Mouse (Mus musculus) liver, adult 2 months (tissue): Measurements from ENCODE around the gene Trim34a. TPM values are rescaled to one million over a fixed set of nuclear protein-coding genes. Genes with fewer than 3 reads are reported as not detected.
A peak's percentile ranks its signal among the peaks of the same experiment; 100 is the strongest.

Source experiments
- DNase-seq: peaks from one replicate; pipeline ENCODE4 v3.0.0-alpha.2; 2011; ENCODE audit warnings: low read depth, low spot score; ENCODE audit errors: extremely low read depth
- H3K27ac ChIP-seq: fragments of 200-500 bp; replicated peaks from 2 replicates; pipeline ENCODE4 v1.5.1; 2012; ENCODE audit warnings: low read depth, mild to moderate bottlenecking, control low read depth, inconsistent platforms, low read length; ENCODE audit not compliant: insufficient read depth
- H3K27me3 ChIP-seq: fragments of 200-500 bp; 2 replicates; pipeline ENCODE4 v1.6.1; 2012; ENCODE audit warnings: mild to moderate bottlenecking, moderate library complexity, low read length, inconsistent platforms; ENCODE audit not compliant: control insufficient read depth, insufficient read depth
- H3K36me3 ChIP-seq: fragments of 200-500 bp; 2 replicates; pipeline ENCODE4 v1.6.1; 2012; ENCODE audit warnings: low read length, inconsistent platforms; ENCODE audit not compliant: control insufficient read depth, insufficient read depth
- H3K4me1 ChIP-seq: fragments of 200-500 bp; 2 replicates; pipeline ENCODE4 v1.6.1; 2011; ENCODE audit warnings: low read length; ENCODE audit not compliant: control insufficient read depth, insufficient read depth
- H3K4me3 ChIP-seq: fragments of 200-500 bp; 2 replicates; pipeline ENCODE4 v1.5.1; 2011; ENCODE audit warnings: low read depth, mild to moderate bottlenecking, control low read depth, low read length, moderate library complexity; ENCODE audit not compliant: insufficient read depth
- H3K79me2 ChIP-seq: fragments of 200-500 bp; 2 replicates; pipeline ENCODE4 v1.6.1; 2012; ENCODE audit warnings: inconsistent platforms, mild to moderate bottlenecking, low read length, moderate library complexity; ENCODE audit not compliant: control insufficient read depth, insufficient read depth
- H3K9ac ChIP-seq: fragments of 200-500 bp; 2 replicates; pipeline ENCODE4 v1.6.1; 2012; ENCODE audit warnings: low read depth, mild to moderate bottlenecking, control low read depth, inconsistent platforms, low read length
- CTCF ChIP-seq: fragments of 200-500 bp; IDR thresholded peaks from 2 replicates; pipeline ENCODE4 v1.5.1; 2011; ENCODE audit warnings: low read depth, low read length, control low read depth
- POLR2A ChIP-seq: fragments of 200-500 bp; IDR thresholded peaks from 2 replicates; pipeline ENCODE4 v1.6.1; 2011; ENCODE audit warnings: low read length, control low read depth; ENCODE audit not compliant: insufficient read depth; ENCODE audit errors: extremely low read depth
- WGBS: fragments of 180-500 bp; shearing (Covaris S2); methylation state at CpG from one replicate; pipeline ENCODE4 v1.1.7; 2018; 5-methylcytosine and 5-hydroxymethylcytosine counted together
- polyA plus RNA-seq: library from polyadenylated mRNA; depleted of rRNA; stranded (reverse); fragments of >200 nt; gene quantifications from 2 replicates; pipeline ENCODE4 v1.2.3, GENCODE M21; 2012; rRNA removed
- total RNA-seq: library from RNA; depleted of rRNA; stranded (reverse); fragments of >200 nt; gene quantifications from 2 replicates; pipeline ENCODE4 v1.2.3, GENCODE M21; 2014; rRNA removed

Trim34a gene
- 8.6 and 11.9 TPM in 2 replicates for total RNA-seq
- polyA plus RNA-seq: 2.0 and 2.2 TPM in 2 replicates

DNA sequence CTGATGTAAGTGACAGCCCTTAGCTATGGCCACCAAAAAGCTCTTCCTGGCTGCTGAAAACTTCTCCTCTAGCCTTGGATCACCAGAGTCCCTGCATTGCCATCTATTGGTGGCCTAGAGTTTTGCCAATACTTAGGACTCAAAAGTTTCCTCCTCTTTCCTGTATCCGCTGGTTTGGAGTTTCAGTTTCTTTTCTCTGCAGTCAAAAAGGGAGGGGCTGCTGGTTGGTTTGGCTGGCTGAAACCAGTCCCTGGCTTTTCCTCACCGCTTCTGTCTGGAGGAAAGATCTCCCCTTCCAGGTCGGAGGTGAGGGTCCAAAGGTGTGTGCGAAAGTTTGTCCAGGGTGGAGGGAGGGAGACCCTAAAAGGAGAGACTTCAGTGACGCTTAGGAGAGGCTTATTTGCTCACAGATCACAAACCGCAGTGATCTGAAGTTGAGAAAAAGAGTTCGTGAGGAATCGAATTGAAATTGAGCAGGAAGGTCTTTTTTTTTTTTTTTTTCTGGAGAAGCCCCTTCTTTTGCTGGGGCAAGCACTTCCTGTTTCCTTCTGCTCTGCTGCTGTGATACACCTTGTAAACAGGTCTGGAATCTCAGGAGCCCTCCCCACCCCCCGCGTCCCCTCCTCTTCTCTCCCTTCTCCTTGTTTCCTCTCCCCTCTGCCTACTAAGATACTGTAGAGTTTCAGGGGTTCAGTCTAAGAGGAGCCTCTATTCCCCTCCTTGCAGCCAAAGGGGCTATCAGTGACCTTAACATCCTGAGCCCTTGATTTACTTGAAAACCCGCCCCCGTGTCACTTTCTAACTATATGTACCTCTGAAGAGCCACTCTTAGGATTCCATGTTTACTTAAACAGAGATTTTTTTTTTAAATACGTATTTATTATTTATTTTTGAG is at the start of gene Trim34a:
Gene Trim34a, plus strand, starts transcription at position 171 of the 895 bp plus-strand sequence.
- no peaks in the 10 kb centered on the region for H3K27me3 ChIP-seq

GRCm38 (mm10) chr7:104195885-104196284 is 48.4 kb upstream of the Trim34a start, which contains the start of gene Olfr649:
Gene Olfr649 (minus strand): TSS chr7:104195985.
- no peak for DNase-seq
- Histone ChIP-seq H3K4me3 (no peak within 1 kb of the TSS), H3K9ac (no peak within 1 kb of the TSS), H3K36me3 (no peaks in the 10 kb centered on the region), H3K4me1 (no peaks in the 10 kb centered on the region), H3K27ac (no peak within 1 kb of the TSS), H3K79me2 (no peaks in the 10 kb centered on the region), H3K27me3 (no peaks in the 10 kb centered on the region)
- TF ChIP-seq POLR2A (no peak), CTCF (no peak)
- WGBS: 77% methylated on average over 6 of the region's 6 CpGs

More for the DNA sequence above, at the start of gene Trim34a:
- H3K36me3 ChIP-seq: no peaks in the 10 kb centered on the region; the same call in 1 of the 2 replicates
- no peak for TF ChIP-seq POLR2A
- 0 out of 2 replicates have a peak, but pooled peaks have one; percentile 15 for TF ChIP-seq CTCF
- peak within 1 kb of the TSS; percentile 65 for H3K4me3 ChIP-seq
- peaks cover 2% of the 10 kb centered on the region for H3K4me1 ChIP-seq
- DNase-seq: peak; percentile 89
- peak within 1 kb of the TSS; percentile 79 for H3K9ac ChIP-seq
- WGBS: 2% methylated on average over 13 of the region's 13 CpGs
- H3K79me2 ChIP-seq: no peaks in the 10 kb centered on the region; the same call in 1 of the 2 replicates
- peak within 1 kb of the TSS; percentile 61 for H3K27ac ChIP-seq

GRCm38 (mm10) chr7:104199822-104200221 is 44.4 kb upstream of the Trim34a start:
- no peak overlapping the region for H3K27ac ChIP-seq
- H3K36me3 ChIP-seq: no peaks in the 10 kb centered on the region
- H3K4me3 ChIP-seq: no peak overlapping the region; the same call in 1 of the 2 replicates
- TF ChIP-seq CTCF (peak; percentile 100), POLR2A (no peak)
- DNase-seq: peak; percentile 61
- no peak overlapping the region for H3K9ac ChIP-seq
- WGBS: 2% methylated on average over 5 of the region's 5 CpGs
- H3K79me2 ChIP-seq: no peaks in the 10 kb centered on the region
- no peaks in the 10 kb centered on the region for H3K4me1 ChIP-seq
- no peaks in the 10 kb centered on the region for H3K27me3 ChIP-seq

DNA sequence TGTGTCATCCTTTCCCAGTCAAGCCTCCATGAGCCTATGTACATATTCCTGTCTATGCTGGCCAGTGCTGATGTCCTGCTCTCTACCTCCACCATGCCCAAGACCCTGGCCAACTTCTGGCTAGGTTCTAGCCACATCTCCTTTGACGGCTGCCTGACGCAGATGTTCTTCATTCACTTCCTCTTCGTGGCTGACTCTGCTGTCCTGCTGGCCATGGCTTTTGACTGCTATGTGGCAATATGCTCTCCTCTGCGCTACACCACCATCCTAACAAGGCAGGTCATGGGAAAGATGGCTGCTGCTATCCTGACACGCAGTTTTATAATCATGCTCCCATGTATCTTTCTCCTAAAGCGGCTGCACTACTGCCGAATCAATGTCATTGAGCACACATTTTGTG is 38.1 kb upstream of the Trim34a start:
- Histone ChIP-seq H3K4me1 (no peaks in the 10 kb centered on the region), H3K27me3 (no peaks in the 10 kb centered on the region), H3K9ac (no peak overlapping the region), H3K27ac (no peak overlapping the region), H3K36me3 (no peaks in the 10 kb centered on the region), H3K79me2 (no peaks in the 10 kb centered on the region), H3K4me3 (no peak overlapping the region)
- WGBS: 91% methylated on average over 7 of the region's 7 CpGs
- TF ChIP-seq CTCF: no peak
- no peak for TF ChIP-seq POLR2A
- no peak for DNase-seq

DNA sequence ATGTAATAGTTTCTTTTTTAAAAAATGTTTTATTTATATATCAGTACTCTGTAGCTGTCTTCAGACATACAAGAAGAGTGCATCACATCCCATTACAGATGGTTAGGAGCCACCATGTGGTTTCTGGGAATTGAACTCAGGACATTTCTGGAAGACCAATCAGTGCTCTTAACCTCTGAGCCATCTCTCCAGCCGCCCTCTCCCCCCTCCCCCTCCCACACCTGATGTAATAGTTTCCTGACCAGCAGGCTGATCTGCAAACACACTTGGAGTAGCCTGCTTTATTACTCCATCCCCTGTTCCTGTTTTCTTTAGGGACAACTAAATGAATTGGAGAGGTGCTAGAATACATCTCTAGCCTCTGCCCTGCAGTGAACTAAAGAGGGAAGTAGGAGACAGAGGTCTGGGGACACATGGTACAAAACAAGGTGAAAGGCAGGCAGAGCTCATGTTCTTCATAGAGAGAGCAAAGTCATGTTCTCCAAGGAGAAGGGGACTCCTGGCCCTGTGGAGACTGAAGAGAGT is 28.2 kb upstream of the Trim34a start:
- DNase-seq: no peak

DNA sequence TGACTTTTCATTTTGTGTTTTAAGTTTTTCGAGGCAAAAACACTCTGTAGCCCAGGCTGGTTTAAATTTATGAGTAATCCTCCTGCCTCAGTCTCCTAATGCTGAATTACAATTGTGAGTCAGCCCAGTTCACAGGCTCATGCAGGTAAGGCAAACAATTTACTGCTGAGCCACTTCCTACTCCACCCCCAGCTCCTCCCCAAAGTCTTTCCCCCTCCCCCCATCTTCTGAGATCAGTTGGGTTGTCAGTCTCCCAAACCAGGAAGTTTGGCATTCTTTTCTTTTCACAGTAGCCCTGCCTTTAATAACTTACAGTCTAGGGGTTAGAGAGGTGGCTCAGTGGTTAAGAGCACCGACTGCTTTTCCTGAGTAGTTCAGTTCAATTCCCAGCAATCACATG is 26.4 kb upstream of the Trim34a start:
- no peaks in the 10 kb centered on the region for H3K36me3 ChIP-seq
- 82% methylated on average over 2 of the region's 2 CpGs for WGBS
- no peak for DNase-seq
- H3K27me3 ChIP-seq: no peaks in the 10 kb centered on the region
- H3K9ac ChIP-seq: no peak overlapping the region
- no peaks in the 10 kb centered on the region for H3K79me2 ChIP-seq
- no peak overlapping the region for H3K27ac ChIP-seq
- no peak for TF ChIP-seq POLR2A
- no peak for TF ChIP-seq CTCF
- H3K4me1 ChIP-seq: peaks cover 3% of the 10 kb centered on the region; the same call in 1 of the 2 replicates
- H3K4me3 ChIP-seq: no peak overlapping the region

More for the DNA sequence above, 28.2 kb upstream of the Trim34a start:
- Histone ChIP-seq H3K79me2 (no peaks in the 10 kb centered on the region), H3K27me3 (no peaks in the 10 kb centered on the region), H3K9ac (no peak overlapping the region), H3K4me1 (peaks cover 3% of the 10 kb centered on the region; the same call in 1 of the 2 replicates), H3K27ac (no peak overlapping the region), H3K36me3 (no peaks in the 10 kb centered on the region), H3K4me3 (no peak overlapping the region)
- TF ChIP-seq CTCF (no peak), POLR2A (no peak)
- WGBS: 6% methylated on average over 1 of the region's 1 CpGs
